Mouse (Mus musculus) ES-E14 (cell line): ENCODE data around the gene Thoc6. TPM values are rescaled to one million over a fixed set of nuclear protein-coding genes. Genes with fewer than 3 reads are reported as not detected.

Experiments used
- DNase-seq: peaks from one replicate; pipeline ENCODE4 v3.0.0-alpha.2; 2013; ENCODE audit warnings: low read depth, low spot score
- H3K27ac ChIP-seq: 2 replicates; pipeline ENCODE4 v1.5.1; 2012; ENCODE audit warnings: low read depth, mild to moderate bottlenecking, low read length, moderate library complexity, mixed read lengths; ENCODE audit not compliant: poor library complexity, insufficient read depth, severe bottlenecking
- H3K36me3 ChIP-seq: 2 replicates; pipeline ENCODE4 v1.6.1; 2012; ENCODE audit warnings: mild to moderate bottlenecking, low read length, moderate library complexity, mixed read lengths; ENCODE audit not compliant: control insufficient read depth, poor library complexity, insufficient read depth, severe bottlenecking
- H3K4me1 ChIP-seq, 2 experiments: fragments of 150-350 bp in 1 of 2; sonication (generic) in 1 of 2; 2 replicates each; pipeline ENCODE4 v1.6.1; 2012; ENCODE audit warnings: low read length in 2 of 2, mild to moderate bottlenecking in 1 of 2, mixed read lengths in 1 of 2; ENCODE audit not compliant: control insufficient read depth in 2 of 2, insufficient read depth in 2 of 2, poor library complexity in 1 of 2
- H3K4me3 ChIP-seq, 2 experiments: fragments of 150-350 bp in 1 of 2; sonication (generic) in 1 of 2; 2 replicates each; pipeline ENCODE4 v1.5.1; 2012; ENCODE audit warnings: low read length in 2 of 2, low read depth in 1 of 2, mild to moderate bottlenecking in 1 of 2, mixed read lengths in 1 of 2; ENCODE audit not compliant: insufficient read depth in 1 of 2, poor library complexity in 1 of 2, severe bottlenecking in 1 of 2
- H3K9ac ChIP-seq: 2 replicates; pipeline ENCODE4 v1.6.1; 2012; ENCODE audit warnings: low read depth, mild to moderate bottlenecking, low read length, mixed read lengths; ENCODE audit not compliant: poor library complexity, insufficient read depth, severe bottlenecking
- H3K9me3 ChIP-seq: fragments of 150-350 bp; sonication (generic); 2 replicates; pipeline ENCODE4 v1.6.1; 2012; ENCODE audit warnings: low read depth, mild to moderate bottlenecking, low read length; ENCODE audit not compliant: control insufficient read depth, insufficient read depth
- CHD2 ChIP-seq: IDR thresholded peaks from 2 replicates; pipeline ENCODE4 v1.6.1; 2014; ENCODE audit warnings: mild to moderate bottlenecking, low read depth, low read length, inconsistent platforms
- HCFC1 ChIP-seq: IDR thresholded peaks from 2 replicates; pipeline ENCODE4 v1.6.1; 2012; ENCODE audit warnings: low read length, inconsistent platforms, borderline replicate concordance; ENCODE audit not compliant: insufficient read depth
- MAFK ChIP-seq: IDR thresholded peaks from 2 replicates; pipeline ENCODE4 v1.6.1; 2014; ENCODE audit warnings: mild to moderate bottlenecking, low read depth, low read length, inconsistent platforms; ENCODE audit not compliant: insufficient read depth
- ZC3H11A ChIP-seq: IDR thresholded peaks from 2 replicates; pipeline ENCODE4 v1.6.1; 2012; ENCODE audit warnings: low read depth, mild to moderate bottlenecking, inconsistent platforms, low read length, borderline replicate concordance
- ZNF384 ChIP-seq: IDR thresholded peaks from 2 replicates; pipeline ENCODE4 v1.6.1; 2012; ENCODE audit warnings: low read depth, low read length, inconsistent platforms
- in situ Hi-C, 2 experiments: fragments of 600-800 bp; cut with MboI; formaldehyde crosslinking; loops; one replicate each; pipeline ENCODE4 v1.15.1; 2025; ENCODE audit warnings: low sequenced_read_pairs in 2 of 2, inconsistent platforms in 1 of 2; ENCODE audit not compliant: unreplicated experiment in 2 of 2
- total RNA-seq: library from RNA; depleted of rRNA; stranded (reverse); fragments of 300-350 nt; gene quantifications from 2 replicates; pipeline ENCODE4 v1.2.3, GENCODE M21; 2012

Gene Thoc6
- total RNA-seq, 1 experiment: 53.7 TPM

DNA sequence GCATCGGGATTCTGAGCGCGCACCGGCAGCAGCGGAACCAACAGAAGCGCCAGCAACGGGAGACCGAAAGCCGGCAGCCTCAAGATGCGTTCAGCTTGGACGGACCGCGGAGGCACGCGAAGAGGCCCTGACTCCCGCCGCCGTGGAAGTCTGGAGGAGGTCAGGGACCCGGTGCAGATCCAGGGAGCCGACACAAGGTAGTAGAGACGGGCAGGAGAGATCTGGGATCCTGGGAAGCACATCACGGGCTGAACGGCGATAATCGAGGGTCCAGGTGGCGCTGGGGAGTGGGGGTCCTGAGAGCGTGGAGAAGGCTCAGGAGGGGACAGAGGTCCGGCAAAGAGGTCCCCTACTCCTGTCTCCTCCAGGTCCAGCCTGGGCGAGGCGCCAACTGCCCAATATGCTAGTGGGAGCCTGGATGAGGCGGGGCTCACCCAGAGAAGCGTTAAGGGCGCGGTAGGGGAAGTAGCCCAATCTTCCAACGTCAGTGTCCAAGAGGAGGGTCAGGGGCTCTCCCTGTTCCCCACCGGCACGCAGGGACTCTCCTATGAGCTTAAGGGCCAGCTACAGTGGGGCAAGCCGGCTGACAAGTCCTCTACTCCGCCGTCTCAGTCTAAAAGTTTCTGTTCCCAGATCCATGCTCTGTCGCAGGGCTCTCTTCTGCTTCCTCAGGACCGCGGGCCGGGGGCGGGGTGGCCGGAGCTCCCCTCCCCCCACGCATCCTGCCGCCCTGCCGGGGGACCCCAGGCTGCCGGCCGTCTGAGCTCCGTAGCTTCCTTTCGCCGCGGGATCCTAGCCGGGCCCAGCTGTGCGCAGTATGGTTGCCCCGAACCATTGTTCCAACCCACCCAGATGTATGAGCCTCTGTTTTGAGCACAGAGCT lies 28.8 kb downstream of the Thoc6 start, which contains the start of gene Mmp25:
TSS of gene Mmp25 (minus strand) at position 665 of the 883 bp plus-strand sequence.
- in situ Hi-C loops: no loop called here
- peaks cover 2% of the 10 kb centered on the region; the same call in 1 of the 2 replicates for H3K36me3 ChIP-seq
- no peak for TF ChIP-seq ZC3H11A
- TF ChIP-seq CHD2: no peak
- TF ChIP-seq HCFC1: no peak
- TF ChIP-seq ZNF384: no peak
- no peak for TF ChIP-seq MAFK
- no peak for DNase-seq
- peak within 1 kb of the TSS; percentile 58 to 72 for H3K4me3 ChIP-seq
- H3K4me1 ChIP-seq: peaks cover 1 to 18% of the 10 kb centered on the region in 2 experiments; a peak in 2 of 4 replicates
- H3K9ac ChIP-seq: peak within 1 kb of the TSS; percentile 63
- no peaks in the 10 kb centered on the region for H3K9me3 ChIP-seq
- H3K27ac ChIP-seq: 0 out of 2 replicates have a peak within 1 kb of the TSS, but pooled peaks have one; percentile 7

DNA sequence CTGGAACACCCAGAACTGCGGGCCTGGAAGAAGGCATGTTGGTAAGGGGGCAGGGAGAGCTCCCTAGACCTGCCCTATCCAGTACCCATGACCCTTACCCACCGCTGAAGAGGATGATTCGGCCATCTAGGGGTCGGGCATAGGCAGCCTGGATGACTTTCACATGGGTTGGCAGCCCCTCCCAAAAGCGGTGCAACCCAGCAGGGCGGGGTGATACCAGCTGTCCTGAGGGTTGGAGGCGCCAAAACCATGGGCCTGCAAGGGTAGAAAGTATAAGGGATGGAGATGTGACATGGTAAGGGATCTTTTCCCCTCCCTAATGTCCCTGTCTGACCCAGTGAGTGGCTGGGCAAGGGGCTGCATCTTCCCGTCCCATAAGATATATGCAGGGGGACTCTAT lies 42.4 kb downstream of the Thoc6 start:
- Histone ChIP-seq H3K9ac (peak overlapping the region; percentile 9; the same call in 1 of the 2 replicates), H3K36me3 (no peaks in the 10 kb centered on the region), H3K27ac (no peak overlapping the region), H3K9me3 (no peaks in the 10 kb centered on the region), H3K4me3 (peak overlapping the region in 1 of 2 experiments; percentile 31; a peak in 2 of 4 replicates), H3K4me1 (peaks cover 8 to 23% of the 10 kb centered on the region in 2 experiments; a peak in 3 of 4 replicates)
- no peak for DNase-seq
- TF ChIP-seq MAFK (no peak), ZC3H11A (no peak), HCFC1 (no peak), CHD2 (no peak), ZNF384 (no peak)
- in situ Hi-C loops: no loop called here

DNA sequence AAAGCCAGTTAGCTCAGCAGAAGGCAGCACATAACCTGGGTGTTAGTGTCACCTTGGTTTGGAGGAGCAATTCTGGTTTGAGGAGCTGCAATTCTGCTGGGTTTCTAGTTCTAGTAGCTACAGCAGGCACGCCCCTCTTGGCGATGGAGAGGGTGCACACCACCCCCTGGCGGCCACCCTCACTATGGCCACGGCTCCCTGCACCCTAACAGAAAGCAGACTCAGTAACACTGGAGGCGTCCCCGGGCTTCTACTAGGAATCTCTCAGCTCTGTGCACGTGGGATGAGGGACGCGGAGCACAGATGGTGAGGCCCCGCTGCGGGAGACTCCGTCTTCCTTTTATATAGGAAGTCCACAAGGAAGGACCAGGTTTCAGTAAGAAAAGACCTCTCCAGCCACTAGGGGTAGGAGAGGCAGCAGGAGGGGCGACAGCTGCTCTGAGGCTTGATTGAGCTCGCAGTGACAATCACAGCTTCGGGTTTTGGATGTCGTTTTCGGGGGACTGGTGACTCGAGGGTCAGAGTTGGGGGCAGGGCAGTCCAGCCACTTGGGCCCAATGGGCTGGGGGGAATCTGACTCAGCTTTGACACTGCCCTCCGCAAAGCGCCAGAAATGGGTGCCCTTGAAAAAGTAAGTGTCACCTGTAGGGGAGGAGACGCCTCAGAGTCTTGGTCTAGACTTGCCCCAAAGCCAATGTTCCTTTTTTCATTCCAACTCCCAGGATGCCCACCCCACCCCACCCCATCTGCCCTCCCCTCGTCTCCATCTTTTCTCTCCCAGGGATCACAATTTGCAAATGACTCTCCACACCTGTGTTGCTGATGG lies 43.3 kb downstream of the Thoc6 start:
- DNase-seq: peak; percentile 80
- no peak overlapping the region for H3K27ac ChIP-seq
- in situ Hi-C loops: no loop called here
- H3K4me1 ChIP-seq: peaks cover 8 to 23% of the 10 kb centered on the region in 2 experiments; a peak in 3 of 4 replicates
- H3K9ac ChIP-seq: peak overlapping the region; percentile 18; the same call in 1 of the 2 replicates
- H3K9me3 ChIP-seq: no peaks in the 10 kb centered on the region
- TF ChIP-seq MAFK (no peak), CHD2 (no peak), HCFC1 (peak; percentile 37; the same call in 1 of the 2 replicates), ZC3H11A (peak; percentile 56; the same call in 1 of the 2 replicates), ZNF384 (no peak)
- no peaks in the 10 kb centered on the region for H3K36me3 ChIP-seq
- H3K4me3 ChIP-seq: peak overlapping the region; percentile 31; a peak in 3 of 4 replicates

DNA sequence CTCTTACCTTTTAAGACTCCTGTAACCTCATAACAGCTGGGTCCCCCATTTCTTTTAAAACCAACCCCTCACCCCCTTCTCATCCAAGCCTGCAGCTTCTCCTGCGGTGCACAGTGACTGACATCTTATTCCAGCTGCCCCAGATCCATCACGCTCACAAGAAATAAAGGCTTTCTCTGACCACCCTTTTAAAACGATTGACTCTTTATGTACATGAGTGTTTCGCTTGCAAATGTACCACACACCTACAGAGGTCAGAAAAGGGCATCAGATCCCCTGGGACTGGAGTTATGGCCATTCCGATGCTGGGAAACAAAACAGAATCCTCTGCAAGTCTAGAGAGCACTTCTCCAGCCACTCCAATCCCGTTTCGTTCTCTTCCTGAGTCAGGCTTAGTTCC lies 45.9 kb downstream of the Thoc6 start:
- Histone ChIP-seq H3K4me3 (no peak overlapping the region), H3K36me3 (no peaks in the 10 kb centered on the region), H3K9ac (no peak overlapping the region), H3K27ac (no peak overlapping the region), H3K4me1 (peaks cover 8 to 21% of the 10 kb centered on the region in 2 experiments; a peak in 3 of 4 replicates), H3K9me3 (no peaks in the 10 kb centered on the region)
- TF ChIP-seq ZNF384 (no peak), HCFC1 (no peak), CHD2 (no peak)
- DNase-seq: no peak
- in situ Hi-C loops: no loop called here
